Mouse (Mus musculus) cortical plate, adult 2 months (tissue): Measurements from ENCODE around the gene Nelfe.

Experiments
- CTCF ChIP-seq: fragments of 200-500 bp; IDR thresholded peaks from 2 replicates; pipeline ENCODE4 v1.5.1; 2011; ENCODE audit warnings: mild to moderate bottlenecking, control low read depth, low read length; ENCODE audit not compliant: insufficient read depth; ENCODE audit errors: extremely low read depth
- POLR2A ChIP-seq: fragments of 200-500 bp; IDR thresholded peaks from 2 replicates; pipeline ENCODE4 v1.6.1; 2011; ENCODE audit warnings: mild to moderate bottlenecking, low read length, control low read depth; ENCODE audit not compliant: insufficient read depth; ENCODE audit errors: extremely low read depth

DNA sequence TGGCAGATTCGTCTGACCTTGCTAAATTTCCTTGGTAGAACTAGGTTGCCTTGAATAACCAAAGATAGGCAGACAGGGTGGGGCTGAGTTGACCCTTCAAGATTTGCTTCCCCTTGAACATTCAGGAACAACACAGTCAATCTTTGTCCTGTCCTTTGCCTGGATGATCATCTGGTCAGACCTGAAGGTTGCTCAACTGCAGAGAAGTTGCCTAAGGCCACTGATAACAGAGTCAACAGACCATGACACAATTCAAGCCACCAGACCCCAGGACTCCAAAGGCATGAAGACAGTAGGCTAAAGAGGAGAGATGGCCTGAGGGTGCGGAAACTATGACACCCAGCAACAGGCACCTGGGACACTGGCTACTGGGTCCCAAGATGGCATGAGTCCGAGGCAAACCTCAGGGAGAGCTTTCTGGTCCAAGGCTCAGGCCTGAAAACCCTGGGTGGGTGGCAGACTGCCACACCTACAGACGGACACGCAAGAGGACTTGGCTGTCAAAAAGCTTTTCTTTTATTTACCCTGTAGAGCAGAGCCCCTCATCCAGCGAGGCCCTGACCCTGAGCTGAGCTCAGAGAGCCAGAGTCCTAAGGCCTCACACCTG is 41.5 kb upstream of the Nelfe start:
- TF ChIP-seq POLR2A (no peak), CTCF (no peak)
